ENCODE assay signal across 7 mouse cellular contexts in the genomic region with DNA sequence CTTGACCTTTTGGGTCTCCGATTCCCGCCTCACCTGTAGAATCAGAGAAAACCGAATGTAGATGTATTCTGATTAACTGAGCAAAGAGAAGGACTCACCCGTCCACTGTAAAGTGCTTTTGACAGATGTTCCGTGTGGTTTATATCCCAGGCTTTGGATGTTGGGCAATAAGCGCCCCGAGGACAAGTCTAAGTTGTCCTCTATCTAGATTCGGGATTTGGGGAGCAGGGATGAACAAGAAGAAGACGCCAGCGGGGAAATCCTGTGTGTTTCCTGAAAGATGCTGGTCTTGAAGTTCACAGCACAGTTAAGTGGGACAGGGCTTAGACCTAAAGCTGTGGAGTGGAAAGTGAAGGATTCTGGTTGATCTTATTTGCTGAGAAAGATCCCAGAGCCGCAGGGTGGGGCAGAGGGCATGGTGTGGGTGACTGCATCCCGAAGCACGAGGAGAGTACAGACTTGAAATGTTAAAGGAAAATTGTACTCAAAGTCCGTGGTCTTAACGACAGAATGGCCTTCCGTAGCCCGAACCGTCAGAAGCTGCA. TPM values are rescaled to one million over a fixed set of nuclear protein-coding genes. Genes with fewer than 3 reads are reported as not detected.
DNase-seq lines count a peak whose midpoint lies in the region; ATAC-seq and TF ChIP-seq lines count a peak whose summit lies in the region.

No protein-coding gene starts in this region.

- ATAC-seq in kidney, embryonic 16.5 days (ENCODE audit: low FRiP score, low TSS enrichment) = no peak
- ATAC-seq in embryonic facial prominence, embryonic 13.5 days (ENCODE audit: insufficient number of reproducible peaks, insufficient read depth, low FRiP score, low TSS enrichment, low read depth) = no peak
- ATAC-seq in hindbrain, postnatal 0 days = no peak
- ATAC-seq in neural tube, embryonic 13.5 days (ENCODE audit: low read depth) = no peak

- WGBS in kidney, embryonic 16.5 days = 2% methylated on average over 18 of the region's 18 CpGs
- WGBS in embryonic facial prominence, embryonic 13.5 days = 3% methylated on average over 18 of the region's 18 CpGs
- WGBS in hindbrain, postnatal 0 days = 3% methylated on average over 18 of the region's 18 CpGs
- 2% methylated on average over 18 of the region's 18 CpGs for WGBS in neural tube, embryonic 13.5 days

- no peaks in the 10 kb centered on the region for H3K36me3 ChIP-seq in kidney, embryonic 16.5 days (ENCODE audit: insufficient read depth, low read length)
- no peaks in the 10 kb centered on the region for H3K36me3 ChIP-seq in embryonic facial prominence, embryonic 13.5 days
- no peaks in the 10 kb centered on the region for H3K36me3 ChIP-seq in hindbrain, postnatal 0 days (ENCODE audit: insufficient read depth, low read length)
- H3K36me3 ChIP-seq in neural tube, embryonic 13.5 days = no peaks in the 10 kb centered on the region

- H3K9me3 ChIP-seq in kidney, embryonic 16.5 days (ENCODE audit: low read length) = no peaks in the 10 kb centered on the region
- H3K9me3 ChIP-seq in embryonic facial prominence, embryonic 13.5 days = no peaks in the 10 kb centered on the region
- no peaks in the 10 kb centered on the region for H3K9me3 ChIP-seq in hindbrain, postnatal 0 days (ENCODE audit: low read length)
- no peaks in the 10 kb centered on the region for H3K9me3 ChIP-seq in neural tube, embryonic 13.5 days

- no peak for DNase-seq in kidney, postnatal 14 days
- DNase-seq in hindbrain, postnatal 0 days (ENCODE audit: low spot score) = no peak
- DNase-seq in right cerebral cortex, postnatal 14 days = no peak
- no peak for DNase-seq in gastrocnemius, adult 18-20 months (ENCODE audit: low spot score)

- TF ChIP-seq CTCF in hindbrain, postnatal 0 days (IDR thresholded peaks at IDR 0.05; ENCODE audit: low read depth) = no peak

- peaks cover 20% of the 10 kb centered on the region for H3K27me3 ChIP-seq in kidney, embryonic 16.5 days (ENCODE audit: insufficient read depth, low read length)
- H3K27me3 ChIP-seq in embryonic facial prominence, embryonic 13.5 days = peaks cover 58% of the 10 kb centered on the region
- no peaks in the 10 kb centered on the region for H3K27me3 ChIP-seq in hindbrain, postnatal 0 days (ENCODE audit: insufficient read depth, low read length)
- peaks cover 13% of the 10 kb centered on the region; the same call in 1 of the 2 replicates for H3K27me3 ChIP-seq in neural tube, embryonic 13.5 days

- peak overlapping the region; percentile 76 for H3K4me3 ChIP-seq in kidney, embryonic 16.5 days (ENCODE audit: low read length)
- H3K4me3 ChIP-seq in embryonic facial prominence, embryonic 13.5 days = peak overlapping the region; percentile 59
- H3K4me3 ChIP-seq in hindbrain, postnatal 0 days (ENCODE audit: low read length) = peak overlapping the region; percentile 88
- peak overlapping the region; percentile 92 for H3K4me3 ChIP-seq in neural tube, embryonic 13.5 days

- 0 out of 2 replicates have a peak overlapping the region, but pooled peaks have one; percentile 82 for H3K27ac ChIP-seq in kidney, embryonic 16.5 days (ENCODE audit: low read length)
- no peak overlapping the region; the same call in 1 of the 2 replicates for H3K27ac ChIP-seq in embryonic facial prominence, embryonic 13.5 days
- H3K27ac ChIP-seq in hindbrain, postnatal 0 days = no peak overlapping the region
- H3K27ac ChIP-seq in neural tube, embryonic 13.5 days (replicated peaks) = no peak overlapping the region

- peaks cover 39% of the 10 kb centered on the region for H3K4me1 ChIP-seq in kidney, embryonic 16.5 days (ENCODE audit: insufficient read depth, low read length)
- peaks cover 30% of the 10 kb centered on the region for H3K4me1 ChIP-seq in embryonic facial prominence, embryonic 13.5 days
- 0 out of 2 replicates have a peak, but pooled peaks cover 3% of the 10 kb centered on the region for H3K4me1 ChIP-seq in hindbrain, postnatal 0 days (ENCODE audit: insufficient read depth, low read length)
- H3K4me1 ChIP-seq in neural tube, embryonic 13.5 days (replicated peaks) = peaks cover 46% of the 10 kb centered on the region

- peak overlapping the region; percentile 99 for H3K4me2 ChIP-seq in kidney, embryonic 16.5 days (replicated peaks; ENCODE audit: low read depth, low read length)
- H3K4me2 ChIP-seq in embryonic facial prominence, embryonic 13.5 days = peak overlapping the region; percentile 88
- peak overlapping the region; percentile 93 for H3K4me2 ChIP-seq in hindbrain, postnatal 0 days (ENCODE audit: low read depth, low read length)
- H3K4me2 ChIP-seq in neural tube, embryonic 13.5 days = peak overlapping the region; percentile 91

- peak overlapping the region; percentile 84 for H3K9ac ChIP-seq in kidney, embryonic 16.5 days (replicated peaks; ENCODE audit: low read length)
- peak overlapping the region; percentile 75; the same call in 1 of the 2 replicates for H3K9ac ChIP-seq in embryonic facial prominence, embryonic 13.5 days
- no peak overlapping the region; the same call in 1 of the 2 replicates for H3K9ac ChIP-seq in hindbrain, postnatal 0 days (replicated peaks; ENCODE audit: low read length)
- H3K9ac ChIP-seq in neural tube, embryonic 13.5 days = peak overlapping the region; percentile 99; the same call in 1 of the 2 replicates

RNA-seq across cellular contexts. Expression of gene Mtcl1, which starts 1.0 kb away (rescaled TPM):
- polyA plus RNA-seq in kidney, embryonic 16.5 days (2015; fragmentation: Nextera tagmentation; extraction: Ambion mirVana) = 5.0 and 5.2 TPM in 2 replicates
- polyA plus RNA-seq in embryonic facial prominence, embryonic 13.5 days (2015; fragmentation: Nextera tagmentation; extraction: Ambion mirVana) = 4.0 and 4.1 TPM in 2 replicates
- 27.0 and 29.1 TPM in 2 replicates for total RNA-seq in hindbrain, postnatal 0 days (2014; rRNA removed)
- 13.8 and 14.7 TPM in 2 replicates for polyA plus RNA-seq in hindbrain, postnatal 0 days (2015; fragmentation: Nextera tagmentation; extraction: Ambion mirVana)
- polyA plus RNA-seq in neural tube, embryonic 13.5 days (2015; fragmentation: Nextera tagmentation; extraction: Ambion mirVana) = 26.4 and 28.0 TPM in 2 replicates
- 1 to 10 TPM; 5.4 TPM for total RNA-seq in gastrocnemius, adult 18-20 months (2021)
